Mouse (Mus musculus): ENCODE data around the gene Zfp36. TPM values are rescaled to one million over a fixed set of nuclear protein-coding genes. Genes with fewer than 3 reads are reported as not detected.

Zfp36 gene
- polyA plus RNA-seq, 1 experiment from 2014 or later: 26.1 TPM

DNA sequence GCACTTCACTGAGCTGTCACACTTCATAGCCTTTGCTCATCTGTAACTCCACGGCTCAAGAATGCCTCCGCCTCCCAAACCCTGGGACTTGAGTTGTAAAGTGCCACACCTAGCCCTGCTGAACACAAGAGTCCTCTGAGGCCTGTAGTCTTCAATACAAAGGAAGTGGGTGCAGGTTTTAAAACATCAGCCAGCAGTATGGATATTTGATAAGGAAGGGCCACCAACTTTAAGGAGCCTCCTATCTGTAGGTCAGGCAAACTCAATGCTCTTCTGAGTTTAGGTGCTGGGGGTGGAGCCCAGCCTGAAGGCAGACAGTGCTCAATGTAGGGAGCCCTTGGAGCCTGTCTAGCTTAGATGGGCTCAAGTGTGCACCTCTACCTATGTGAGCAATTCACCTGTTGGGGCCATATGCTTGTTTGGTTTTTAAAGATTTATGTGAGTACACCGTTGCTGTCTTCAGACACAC lies 25.9 kb downstream of the Zfp36 start:
- H3K4me3 ChIP-seq (replicated peaks; ENCODE audit: low read length): no peak overlapping the region
- no peaks in the 10 kb centered on the region for H3K27me3 ChIP-seq (ENCODE audit: control insufficient read depth, insufficient read depth, low read length)
- no peak overlapping the region for H3K9ac ChIP-seq (ENCODE audit: low read length)
- ATAC-seq (ENCODE audit: insufficient read depth, low FRiP score): no peak
- no peaks in the 10 kb centered on the region for H3K9me3 ChIP-seq (replicated peaks; ENCODE audit: control insufficient read depth, low read length)
- H3K4me2 ChIP-seq (ENCODE audit: low read depth, low read length): no peak overlapping the region
- H3K27ac ChIP-seq (ENCODE audit: low read length): no peak overlapping the region
- H3K4me1 ChIP-seq (ENCODE audit: control insufficient read depth, insufficient read depth, low read length): peaks cover 28% of the 10 kb centered on the region
- 81% methylated on average over 3 of the region's 3 CpGs for WGBS
- peaks cover 18% of the 10 kb centered on the region for H3K36me3 ChIP-seq (ENCODE audit: control insufficient read depth, insufficient read depth, low read length)

- no peaks in the 10 kb centered on the region for H3K9me3 ChIP-seq (replicated peaks; ENCODE audit: control insufficient read depth, low read length)
- 85% methylated on average over 2 of the region's 2 CpGs for WGBS
- no peak overlapping the region for H3K4me2 ChIP-seq (ENCODE audit: low read depth, low read length)
- H3K27ac ChIP-seq (ENCODE audit: low read length): no peak overlapping the region
- H3K4me3 ChIP-seq (replicated peaks; ENCODE audit: low read length): no peak overlapping the region
- no peak overlapping the region for H3K9ac ChIP-seq (ENCODE audit: low read length)
- no peaks in the 10 kb centered on the region for H3K27me3 ChIP-seq (ENCODE audit: control insufficient read depth, insufficient read depth, low read length)
- peaks cover 24% of the 10 kb centered on the region for H3K4me1 ChIP-seq (ENCODE audit: control insufficient read depth, insufficient read depth, low read length)
- ATAC-seq (ENCODE audit: insufficient read depth, low FRiP score): no peak
- peaks cover 16% of the 10 kb centered on the region for H3K36me3 ChIP-seq (ENCODE audit: control insufficient read depth, insufficient read depth, low read length)
Measured at GRCm38 (mm10) chr7:28353267-28353666, 26.8 kb downstream of the Zfp36 start.

GRCm38 (mm10) chr7:28351676-28352191 lies 28.3 kb downstream of the Zfp36 start:
- Histone ChIP-seq H3K4me2 (ENCODE audit: low read depth, low read length) (peak overlapping the region; percentile 91), H3K36me3 (ENCODE audit: control insufficient read depth, insufficient read depth, low read length) (peaks cover 16% of the 10 kb centered on the region), H3K4me1 (ENCODE audit: control insufficient read depth, insufficient read depth, low read length) (peaks cover 8% of the 10 kb centered on the region), H3K9me3 (replicated peaks; ENCODE audit: control insufficient read depth, low read length) (no peaks in the 10 kb centered on the region), H3K27me3 (ENCODE audit: control insufficient read depth, insufficient read depth, low read length) (no peaks in the 10 kb centered on the region), H3K9ac (ENCODE audit: low read length) (peak overlapping the region; percentile 98), H3K27ac (ENCODE audit: low read length) (no peak overlapping the region), H3K4me3 (replicated peaks; ENCODE audit: low read length) (peak overlapping the region; percentile 95)
- ATAC-seq (ENCODE audit: insufficient read depth, low FRiP score): no peak
- WGBS: 33% methylated on average over 4 of the region's 4 CpGs

DNA sequence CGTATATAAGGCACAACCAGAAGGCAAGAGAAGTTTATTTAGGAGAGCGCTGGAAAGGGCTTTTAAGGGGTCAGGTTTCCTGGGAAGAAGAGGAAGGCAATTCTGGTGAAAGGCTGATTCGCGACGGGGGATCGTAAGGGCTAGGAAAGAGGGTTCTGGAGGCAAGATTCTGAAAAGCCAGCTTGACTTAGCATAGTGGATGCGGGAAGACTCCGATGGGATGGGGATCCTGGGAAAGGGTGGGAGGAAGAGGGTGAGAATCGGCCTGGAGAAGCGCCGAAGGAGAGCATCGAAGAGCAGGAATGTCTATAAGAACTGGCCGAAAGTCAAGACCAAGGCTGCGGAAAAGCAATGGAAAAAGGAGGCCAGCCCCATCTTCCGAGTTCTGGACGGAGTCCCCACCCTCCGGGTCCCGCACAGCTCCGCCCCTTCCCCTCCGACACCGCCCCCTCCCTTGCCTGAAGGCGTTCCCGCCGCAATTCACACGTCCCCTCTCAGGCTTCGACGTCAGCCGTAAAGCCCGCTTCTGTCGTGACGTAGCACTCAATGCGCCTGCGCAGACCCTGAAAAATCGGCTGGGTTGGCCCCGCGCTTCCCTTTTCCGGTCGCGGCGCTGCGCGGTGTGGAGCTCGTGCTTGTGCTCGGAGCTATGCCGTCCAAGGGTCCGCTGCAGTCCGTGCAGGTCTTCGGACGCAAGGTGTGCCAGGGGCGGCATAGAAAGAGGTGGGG lies 29.7 kb downstream of the Zfp36 start, which contains the start of gene Rps16:
Gene Rps16, plus strand, starts transcription at position 498 of the 729 bp plus-strand sequence.
- peak within 1 kb of the TSS; percentile 95 for H3K4me3 ChIP-seq (replicated peaks; ENCODE audit: low read length)
- H3K4me2 ChIP-seq (ENCODE audit: low read depth, low read length): peak within 1 kb of the TSS; percentile 91
- no peaks in the 10 kb centered on the region for H3K9me3 ChIP-seq (replicated peaks; ENCODE audit: control insufficient read depth, low read length)
- WGBS: under 1% methylated on average over 50 of the region's 50 CpGs
- peaks cover 8% of the 10 kb centered on the region for H3K4me1 ChIP-seq (ENCODE audit: control insufficient read depth, insufficient read depth, low read length)
- peaks cover 16% of the 10 kb centered on the region for H3K36me3 ChIP-seq (ENCODE audit: control insufficient read depth, insufficient read depth, low read length)
- peak within 1 kb of the TSS; percentile 96 for H3K27ac ChIP-seq (ENCODE audit: low read length)
- peak; percentile 95 for ATAC-seq (ENCODE audit: insufficient read depth, low FRiP score)
- H3K27me3 ChIP-seq (ENCODE audit: control insufficient read depth, insufficient read depth, low read length): no peaks in the 10 kb centered on the region
- H3K9ac ChIP-seq (ENCODE audit: low read length): peak within 1 kb of the TSS; percentile 98

GRCm38 (mm10) chr7:28348601-28349000 lies 31.5 kb downstream of the Zfp36 start:
- H3K27ac ChIP-seq (ENCODE audit: low read length): no peak overlapping the region
- H3K36me3 ChIP-seq (ENCODE audit: control insufficient read depth, insufficient read depth, low read length): peaks cover 9% of the 10 kb centered on the region
- H3K9ac ChIP-seq (ENCODE audit: low read length): no peak overlapping the region
- peaks cover 8% of the 10 kb centered on the region for H3K4me1 ChIP-seq (ENCODE audit: control insufficient read depth, insufficient read depth, low read length)
- 85% methylated on average over 7 of the region's 7 CpGs for WGBS
- no peak overlapping the region for H3K4me3 ChIP-seq (replicated peaks; ENCODE audit: low read length)
- H3K27me3 ChIP-seq (ENCODE audit: control insufficient read depth, insufficient read depth, low read length): no peaks in the 10 kb centered on the region
- no peak overlapping the region for H3K4me2 ChIP-seq (ENCODE audit: low read depth, low read length)
- no peak for ATAC-seq (ENCODE audit: insufficient read depth, low FRiP score)
- no peaks in the 10 kb centered on the region for H3K9me3 ChIP-seq (replicated peaks; ENCODE audit: control insufficient read depth, low read length)

DNA sequence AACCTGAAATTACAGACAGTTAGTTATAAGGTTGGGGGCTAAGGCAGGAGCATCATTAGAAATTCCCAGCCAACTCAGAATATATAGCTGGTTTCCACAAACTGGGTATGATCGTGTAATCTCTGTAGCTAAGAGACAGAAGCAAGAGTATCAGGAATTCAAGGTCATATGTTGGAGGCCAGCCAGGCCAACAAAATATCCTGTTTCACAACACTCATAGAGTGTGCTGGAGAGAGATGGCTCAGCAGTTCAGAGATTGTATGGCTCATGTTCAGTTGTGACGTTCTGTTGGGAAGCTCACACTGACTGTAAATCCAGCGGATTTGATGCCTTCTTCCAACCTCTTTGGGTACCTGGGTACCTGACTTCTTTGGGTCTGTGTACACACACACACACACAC lies 32.3 kb downstream of the Zfp36 start:
- Histone ChIP-seq H3K4me3 (replicated peaks; ENCODE audit: low read length) (no peak overlapping the region), H3K27ac (ENCODE audit: low read length) (no peak overlapping the region), H3K9me3 (replicated peaks; ENCODE audit: control insufficient read depth, low read length) (no peaks in the 10 kb centered on the region), H3K4me2 (ENCODE audit: low read depth, low read length) (no peak overlapping the region), H3K36me3 (ENCODE audit: control insufficient read depth, insufficient read depth, low read length) (peaks cover under 1% of the 10 kb centered on the region; the same call in 1 of the 2 replicates), H3K4me1 (ENCODE audit: control insufficient read depth, insufficient read depth, low read length) (peaks cover 8% of the 10 kb centered on the region), H3K9ac (ENCODE audit: low read length) (no peak overlapping the region), H3K27me3 (ENCODE audit: control insufficient read depth, insufficient read depth, low read length) (no peaks in the 10 kb centered on the region)
- ATAC-seq (ENCODE audit: insufficient read depth, low FRiP score): no peak
- WGBS: 67% methylated on average over 3 of the region's 3 CpGs

DNA sequence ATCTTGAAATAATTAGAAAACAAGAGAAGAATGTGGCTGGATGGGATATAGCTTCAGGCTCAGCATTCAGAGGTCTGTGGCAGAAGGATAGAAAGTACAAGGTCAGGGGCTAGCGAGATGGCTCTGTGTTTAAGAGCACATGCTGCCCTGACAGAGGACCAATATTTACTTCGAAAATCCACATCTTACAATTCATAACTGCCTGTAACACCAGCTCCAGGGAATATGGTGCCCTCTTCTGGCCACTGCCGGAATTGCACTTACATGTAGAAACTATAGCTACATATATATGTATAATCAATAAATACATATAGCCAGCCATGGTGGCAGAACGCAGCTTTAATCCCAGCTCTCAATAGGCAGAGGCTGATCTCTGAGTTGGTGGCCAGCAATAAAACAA lies 35.4 kb downstream of the Zfp36 start:
- Histone ChIP-seq H3K36me3 (ENCODE audit: control insufficient read depth, insufficient read depth, low read length) (no peaks in the 10 kb centered on the region), H3K9ac (ENCODE audit: low read length) (no peak overlapping the region), H3K27ac (ENCODE audit: low read length) (no peak overlapping the region), H3K4me1 (ENCODE audit: control insufficient read depth, insufficient read depth, low read length) (no peaks in the 10 kb centered on the region; the same call in none of the 2 replicates), H3K9me3 (replicated peaks; ENCODE audit: control insufficient read depth, low read length) (no peaks in the 10 kb centered on the region), H3K4me2 (ENCODE audit: low read depth, low read length) (no peak overlapping the region), H3K27me3 (ENCODE audit: control insufficient read depth, insufficient read depth, low read length) (no peaks in the 10 kb centered on the region), H3K4me3 (replicated peaks; ENCODE audit: low read length) (no peak overlapping the region)
- WGBS: 3% methylated on average over 4 of the region's 4 CpGs
- no peak for ATAC-seq (ENCODE audit: insufficient read depth, low FRiP score)

- H3K4me1 ChIP-seq (ENCODE audit: control insufficient read depth, insufficient read depth, low read length): peaks cover 10% of the 10 kb centered on the region
- ATAC-seq (ENCODE audit: insufficient read depth, low FRiP score): no peak
- H3K9me3 ChIP-seq (replicated peaks; ENCODE audit: control insufficient read depth, low read length): no peaks in the 10 kb centered on the region
- H3K27ac ChIP-seq (ENCODE audit: low read length): no peak overlapping the region
- H3K9ac ChIP-seq (ENCODE audit: low read length): no peak overlapping the region
- no peak overlapping the region for H3K4me2 ChIP-seq (ENCODE audit: low read depth, low read length)
- 32% methylated on average over 7 of the region's 7 CpGs for WGBS
- no peaks in the 10 kb centered on the region for H3K36me3 ChIP-seq (ENCODE audit: control insufficient read depth, insufficient read depth, low read length)
- no peaks in the 10 kb centered on the region for H3K27me3 ChIP-seq (ENCODE audit: control insufficient read depth, insufficient read depth, low read length)
- no peak overlapping the region for H3K4me3 ChIP-seq (replicated peaks; ENCODE audit: low read length)
Measured at GRCm38 (mm10) chr7:28341381-28341780, 38.7 kb downstream of the Zfp36 start.

GRCm38 (mm10) chr7:28339213-28339917 lies 40.7 kb downstream of the Zfp36 start:
- Histone ChIP-seq H3K9ac (ENCODE audit: low read length) (peak overlapping the region; percentile 76), H3K9me3 (replicated peaks; ENCODE audit: control insufficient read depth, low read length) (no peaks in the 10 kb centered on the region)
- WGBS: 73% methylated on average over 19 of the region's 19 CpGs

More at GRCm38 (mm10) chr7:28339213-28339917, 40.7 kb downstream of the Zfp36 start:
- peak overlapping the region; percentile 99 for H3K4me3 ChIP-seq (replicated peaks; ENCODE audit: low read length)
- no peak for ATAC-seq (ENCODE audit: insufficient read depth, low FRiP score)
- peak overlapping the region; percentile 90 for H3K27ac ChIP-seq (ENCODE audit: low read length)
- H3K4me2 ChIP-seq (ENCODE audit: low read depth, low read length): peak overlapping the region; percentile 76
- no peaks in the 10 kb centered on the region for H3K27me3 ChIP-seq (ENCODE audit: control insufficient read depth, insufficient read depth, low read length)
- peaks cover 10% of the 10 kb centered on the region for H3K4me1 ChIP-seq (ENCODE audit: control insufficient read depth, insufficient read depth, low read length)
- no peaks in the 10 kb centered on the region for H3K36me3 ChIP-seq (ENCODE audit: control insufficient read depth, insufficient read depth, low read length)

Measured in stomach, embryonic 16.5 days (tissue).